16 mouse cellular contexts compared by ENCODE assay signal in genomic region chr7:52159410-52159809, GRCm38 (mm10).
"Had no signal": no experiment of that assay in that cellular context is flagged by ENCODE, and none has a peak within 500 bp of the region (broad histone marks: within the 10 kb centered on the region; RNA-seq: fewer than 3 reads in every experiment).

No protein-coding gene starts in this region.

- H3K36me3 ChIP-seq: neural tube, embryonic 12.5 days; neural tube, embryonic 13.5 days; neural tube, embryonic 15.5 days; stomach, embryonic 15.5 days had no signal

- H3K9ac ChIP-seq: neural tube, embryonic 12.5 days; neural tube, embryonic 13.5 days; neural tube, embryonic 15.5 days; stomach, embryonic 15.5 days had no signal

- H3K4me1 ChIP-seq: neural tube, embryonic 12.5 days; neural tube, embryonic 13.5 days; neural tube, embryonic 15.5 days; stomach, embryonic 15.5 days had no signal

- H3K9me3 ChIP-seq: neural tube, embryonic 12.5 days; neural tube, embryonic 13.5 days; neural tube, embryonic 15.5 days; stomach, embryonic 15.5 days had no signal

- H3K27ac ChIP-seq: neural tube, embryonic 12.5 days; neural tube, embryonic 13.5 days; neural tube, embryonic 15.5 days; stomach, embryonic 15.5 days; stomach, postnatal 0 days had no signal

- H3K4me3 ChIP-seq: neural tube, embryonic 12.5 days; neural tube, embryonic 13.5 days; neural tube, embryonic 15.5 days; stomach, embryonic 15.5 days had no signal

- H3K4me2 ChIP-seq: neural tube, embryonic 12.5 days; neural tube, embryonic 13.5 days; neural tube, embryonic 15.5 days; stomach, embryonic 15.5 days had no signal

- H3K27me3 ChIP-seq: neural tube, embryonic 12.5 days; neural tube, embryonic 13.5 days; neural tube, embryonic 15.5 days; stomach, embryonic 15.5 days had no signal

- DNase-seq: retina, postnatal 1 day; right cerebral cortex, postnatal 14 days; right cerebral cortex, postnatal 25 days; right cerebral cortex, postnatal 4 days; spleen, adult 18-20 months; thymus, adult 18-20 months; thymus, adult 2 months; thymus, postnatal 14 days; thymus, postnatal 25 days; thymus, postnatal 36 days; thymus, postnatal 4 days had no signal
